Mouse (Mus musculus) heart, embryonic 14.5 days (tissue): ENCODE data around the gene Kti12. TPM values are rescaled to one million over a fixed set of nuclear protein-coding genes. Genes with fewer than 3 reads are reported as not detected.
A peak's percentile ranks its signal among the peaks of the same experiment; 100 is the strongest.

Source experiments
- ATAC-seq: fragments of 200-750 bp; cut with Nextera tagmentation; 2 replicates; pipeline ENCODE4 v1.8.0; 2017; ENCODE audit warnings: low read depth, moderate TSS enrichment; ENCODE audit not compliant: insufficient number of reproducible peaks, insufficient read depth, low FRiP score
- H3K27ac ChIP-seq, 2 experiments: fragments of 200-500 bp in 1 of 2; fragments of 300-500 bp in 1 of 2; sonication (generic) in 1 of 2; replicated peaks in 1 of 2; 2 replicates each; pipeline ENCODE4 v1.5.1; 2012 to 2014; ENCODE audit warnings: low read depth in 2 of 2, low read length in 2 of 2, control low read depth in 1 of 2, mild to moderate bottlenecking in 1 of 2, mixed read lengths in 1 of 2; ENCODE audit not compliant: control insufficient read depth in 1 of 2, insufficient read depth in 1 of 2
- H3K27me3 ChIP-seq: fragments of 300-500 bp; sonication (generic); 2 replicates; pipeline ENCODE4 v1.6.1; 2014; ENCODE audit warnings: mild to moderate bottlenecking, low read length, control low read depth; ENCODE audit not compliant: control insufficient read depth, insufficient read depth
- H3K36me3 ChIP-seq: fragments of 300-500 bp; sonication (generic); 2 replicates; pipeline ENCODE4 v1.6.1; 2014; ENCODE audit warnings: mild to moderate bottlenecking, control low read depth, low read length, mixed read lengths; ENCODE audit not compliant: control insufficient read depth, insufficient read depth
- H3K4me1 ChIP-seq, 2 experiments: fragments of 200-500 bp in 1 of 2; fragments of 300-500 bp in 1 of 2; sonication (generic) in 1 of 2; 2 replicates each; pipeline ENCODE4 v1.6.1; 2012 to 2014; ENCODE audit warnings: low read length in 2 of 2, control low read depth in 1 of 2, mixed read lengths in 1 of 2; ENCODE audit not compliant: control insufficient read depth in 2 of 2, insufficient read depth in 2 of 2
- H3K4me2 ChIP-seq: fragments of 300-500 bp; sonication (generic); 2 replicates; pipeline ENCODE4 v1.6.1; 2014; ENCODE audit warnings: mild to moderate bottlenecking, low read length
- H3K4me3 ChIP-seq, 2 experiments: fragments of 200-500 bp in 1 of 2; fragments of 300-500 bp in 1 of 2; sonication (generic) in 1 of 2; 2 replicates each; pipeline ENCODE4 v1.5.1; 2012 to 2014; ENCODE audit warnings: low read length in 2 of 2, mild to moderate bottlenecking in 2 of 2, control low read depth in 1 of 2, low read depth in 1 of 2, moderate library complexity in 1 of 2; ENCODE audit not compliant: control insufficient read depth in 1 of 2, insufficient read depth in 1 of 2
- H3K9ac ChIP-seq: fragments of 300-500 bp; sonication (generic); 2 replicates; pipeline ENCODE4 v1.6.1; 2014; ENCODE audit warnings: mild to moderate bottlenecking, low read length
- H3K9me3 ChIP-seq: fragments of 300-500 bp; sonication (generic); 2 replicates; pipeline ENCODE4 v1.6.1; 2016; ENCODE audit warnings: low read length, control low read depth; ENCODE audit not compliant: control insufficient read depth
- WGBS: fragments of 180-500 bp; shearing (Covaris S2); extraction: QIAGEN DNeasy Blood & Tissue Kit; methylation state at CpG from one replicate; pipeline ENCODE4 v1.1.7; 2014; 5-methylcytosine and 5-hydroxymethylcytosine counted together
- polyA plus RNA-seq: library from polyadenylated mRNA; unstranded; fragments of >200 nt; fragmentation: Nextera tagmentation; extraction: Ambion mirVana; gene quantifications from 2 replicates; pipeline ENCODE4 v1.2.1, GENCODE M21; 2014

Kti12 gene
- polyA plus RNA-seq, 1 experiment from 2014 or later: 23.8 TPM

DNA sequence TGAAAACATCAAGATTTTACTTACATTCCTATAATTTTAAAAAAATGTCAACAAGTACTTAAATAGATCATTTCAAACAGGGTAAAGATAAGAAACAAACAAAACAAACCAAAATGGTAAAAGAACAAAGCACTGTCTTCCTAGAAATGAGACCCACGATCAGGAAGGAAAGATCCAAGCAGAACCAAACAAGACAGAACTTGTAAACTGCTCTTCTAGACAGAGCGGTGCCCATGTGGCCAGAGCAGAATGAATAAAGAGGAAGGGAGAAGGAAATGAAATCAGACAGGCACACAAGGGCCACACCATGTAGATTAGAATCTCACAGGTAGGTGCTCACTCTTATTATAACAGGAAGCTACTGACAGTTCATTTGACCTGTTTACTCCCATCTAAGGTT, 20.9 kb upstream of the Kti12 start:
- Histone ChIP-seq H3K4me1 (peaks cover 2 to 10% of the 10 kb centered on the region in 2 experiments; a peak in 3 of 4 replicates), H3K4me2 (no peak overlapping the region), H3K27ac (no peak overlapping the region), H3K9ac (no peak overlapping the region), H3K4me3 (no peak overlapping the region), H3K36me3 (peaks cover 83% of the 10 kb centered on the region), H3K9me3 (no peaks in the 10 kb centered on the region), H3K27me3 (no peaks in the 10 kb centered on the region)
- 88% methylated on average over 2 of the region's 2 CpGs for WGBS
- no peak for ATAC-seq

DNA sequence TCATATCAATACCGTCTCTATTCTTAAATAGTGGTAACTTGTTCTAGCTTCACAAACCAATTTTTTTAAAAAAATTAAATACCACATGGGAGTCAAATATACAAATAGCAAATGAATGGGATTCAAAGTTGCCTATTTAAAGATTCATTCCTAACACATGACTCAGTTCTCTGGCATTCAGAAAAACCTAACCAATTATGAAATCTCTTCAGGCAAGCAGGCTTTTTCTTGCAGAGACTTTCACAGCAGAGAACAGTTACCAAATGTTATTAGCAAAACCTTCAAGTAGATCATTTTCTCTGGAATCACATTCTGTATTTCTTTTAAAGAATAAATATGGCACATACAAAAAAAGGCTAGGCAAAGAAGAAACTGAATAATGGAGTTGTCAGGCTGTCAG, 16.9 kb upstream of the Kti12 start:
- Histone ChIP-seq H3K27ac (peak overlapping the region in 1 of 2 experiments; percentile 64; a peak in 2 of 4 replicates), H3K36me3 (peaks cover 44% of the 10 kb centered on the region), H3K4me3 (peak overlapping the region in 1 of 2 experiments; percentile 5; a peak in 1 of 4 replicates), H3K4me2 (peak overlapping the region; percentile 74), H3K9me3 (no peaks in the 10 kb centered on the region), H3K4me1 (peaks cover 4 to 19% of the 10 kb centered on the region in 2 experiments), H3K9ac (peak overlapping the region; percentile 56), H3K27me3 (no peaks in the 10 kb centered on the region)
- 81% methylated on average over 1 of the region's 1 CpGs for WGBS
- ATAC-seq: no peak

DNA sequence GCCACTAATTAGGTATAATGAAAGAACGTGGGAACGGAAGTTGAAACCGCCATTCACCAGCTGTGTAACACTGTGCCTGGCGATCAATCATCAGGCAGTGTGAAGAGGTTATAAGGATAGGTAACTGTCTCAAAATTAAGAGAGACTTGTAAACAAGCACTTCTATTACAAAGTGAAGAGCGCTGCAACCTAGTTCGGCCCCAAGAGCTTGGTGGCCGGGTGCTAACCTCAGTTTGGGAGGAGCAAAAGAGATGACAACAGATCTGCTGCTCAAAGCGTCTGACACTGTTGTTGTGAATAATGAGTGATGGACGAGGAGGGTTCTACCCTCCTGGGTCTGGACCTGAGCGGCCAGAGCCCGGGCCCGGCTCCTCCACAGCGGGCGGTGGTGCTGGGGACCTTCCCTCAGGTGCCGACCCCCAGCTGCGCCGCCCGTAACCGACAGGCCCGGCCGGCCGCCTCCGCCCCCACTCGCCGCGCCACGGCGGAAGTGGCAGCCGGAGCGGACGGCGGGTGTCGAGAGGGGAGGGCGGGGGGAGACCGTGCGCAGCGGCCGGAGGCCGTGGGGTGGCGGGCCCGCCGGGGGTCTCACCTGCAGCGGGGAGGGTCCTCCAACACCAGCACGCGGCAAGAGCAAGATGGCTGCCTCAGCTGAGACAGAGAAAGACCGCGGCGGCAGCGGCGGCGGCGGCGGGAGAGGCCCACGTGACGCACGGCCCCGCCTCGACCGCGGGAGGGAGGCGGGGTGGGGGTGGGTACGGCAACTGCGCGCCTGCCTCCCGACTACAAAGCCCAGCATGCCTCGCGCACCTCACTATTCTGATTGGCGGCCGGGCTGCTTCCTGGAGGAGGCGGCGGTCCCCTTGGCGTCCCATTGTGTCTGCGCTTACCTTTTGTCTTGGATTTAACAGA, 14.4 kb upstream of the Kti12 start, which contains the start of gene Btf3l4:
Gene Btf3l4 (minus strand): TSS at position 699 of the 912 bp plus-strand sequence.
- Histone ChIP-seq H3K9ac (peak within 1 kb of the TSS; percentile 98), H3K27ac (peak within 1 kb of the TSS; percentile 99 to 100), H3K27me3 (no peaks in the 10 kb centered on the region), H3K4me3 (peak within 1 kb of the TSS; percentile 97 to 100), H3K4me1 (peaks cover 7 to 38% of the 10 kb centered on the region in 2 experiments), H3K9me3 (no peaks in the 10 kb centered on the region), H3K4me2 (peak within 1 kb of the TSS; percentile 79), H3K36me3 (peaks cover 22% of the 10 kb centered on the region)
- WGBS: under 1% methylated on average over 68 of the region's 73 CpGs
- ATAC-seq: peak; percentile 90

- under 1% methylated on average over 6 of the region's 6 CpGs for WGBS
- peak overlapping the region; percentile 79 for H3K4me2 ChIP-seq
- no peak for ATAC-seq
- H3K27ac ChIP-seq: peak overlapping the region; percentile 99 to 100
- peaks cover 16% of the 10 kb centered on the region for H3K36me3 ChIP-seq
- H3K4me1 ChIP-seq: peaks cover 11 to 44% of the 10 kb centered on the region in 2 experiments
- H3K9ac ChIP-seq: peak overlapping the region; percentile 98
- H3K4me3 ChIP-seq: peak overlapping the region; percentile 97 to 100
- H3K9me3 ChIP-seq: no peaks in the 10 kb centered on the region
- no peaks in the 10 kb centered on the region for H3K27me3 ChIP-seq
Observed at GRCm38 (mm10) chr4:108833828-108834114, 13.8 kb upstream of the Kti12 start.

DNA sequence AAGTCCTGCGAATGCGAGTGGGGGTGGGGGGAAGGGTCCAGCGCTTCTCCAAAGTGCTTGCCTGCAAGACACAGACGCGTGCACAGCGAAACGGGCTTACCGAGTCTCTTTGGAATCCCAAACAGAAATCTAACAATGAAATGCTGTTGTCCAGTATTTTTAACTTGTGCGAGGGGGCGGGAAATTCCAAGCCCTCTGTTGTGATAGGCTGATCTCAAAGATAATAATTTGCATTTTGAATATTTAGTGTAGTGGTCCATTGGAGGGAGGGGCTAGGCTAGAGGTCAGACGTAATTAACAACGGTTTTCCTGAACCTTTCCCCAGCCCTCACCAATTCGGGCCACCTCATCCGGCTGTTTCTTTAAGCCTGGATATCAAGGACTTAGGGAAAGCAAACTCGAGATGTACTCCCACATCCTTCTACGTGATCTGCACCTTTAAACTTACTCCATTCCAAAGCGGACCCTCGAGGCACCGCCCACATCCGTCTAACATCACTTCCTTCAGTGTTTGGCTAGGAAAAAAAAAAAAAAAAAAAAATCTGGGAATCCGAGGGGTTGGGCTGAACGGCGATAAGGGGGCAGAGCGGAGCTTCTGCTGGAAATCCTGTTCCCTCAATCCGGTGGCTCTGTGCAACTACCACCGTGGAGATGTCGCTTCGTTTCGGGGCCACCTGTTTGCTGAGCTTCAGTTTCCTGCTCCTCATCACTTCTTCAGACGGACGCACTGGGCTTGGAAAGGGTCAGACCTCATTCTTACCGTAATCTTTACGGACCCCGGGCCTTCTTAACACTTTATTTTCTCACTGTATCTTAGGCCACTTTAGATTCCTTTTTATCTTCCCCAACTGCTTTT, 13.2 kb upstream of the Kti12 start, which contains the start of gene Txndc12:
Gene Txndc12 (plus strand): TSS at position 487 of the 856 bp plus-strand sequence.
- peaks cover 11 to 49% of the 10 kb centered on the region in 2 experiments for H3K4me1 ChIP-seq
- no peaks in the 10 kb centered on the region for H3K27me3 ChIP-seq
- WGBS: under 1% methylated on average over 34 of the region's 34 CpGs
- peak; percentile 76 for ATAC-seq
- peak within 1 kb of the TSS; percentile 97 to 100 for H3K4me3 ChIP-seq
- peak within 1 kb of the TSS; percentile 79 for H3K4me2 ChIP-seq
- H3K36me3 ChIP-seq: peaks cover 11% of the 10 kb centered on the region
- peak within 1 kb of the TSS; percentile 99 to 100 for H3K27ac ChIP-seq
- H3K9me3 ChIP-seq: no peaks in the 10 kb centered on the region
- peak within 1 kb of the TSS; percentile 98 for H3K9ac ChIP-seq

DNA sequence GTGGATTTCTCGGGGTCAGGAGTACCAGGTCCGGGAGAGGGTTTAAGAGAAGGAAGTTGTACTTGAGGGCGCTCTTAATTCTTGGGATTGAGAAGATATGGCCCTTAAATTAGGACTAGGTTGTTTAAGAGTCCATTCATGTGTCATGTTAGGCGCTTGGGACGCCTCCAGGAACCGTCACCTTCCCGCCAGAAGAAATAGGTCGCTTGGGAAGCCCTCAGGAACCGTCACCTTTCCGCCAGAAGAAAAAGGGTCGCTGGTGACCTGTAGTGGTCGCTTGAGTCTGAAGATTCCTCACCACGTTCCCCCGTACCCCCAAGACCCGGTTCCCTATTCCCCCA, 12.6 kb upstream of the Kti12 start:
- Histone ChIP-seq H3K27ac (peak overlapping the region; percentile 99 to 100), H3K9ac (peak overlapping the region; percentile 98), H3K4me2 (peak overlapping the region; percentile 79), H3K27me3 (no peaks in the 10 kb centered on the region), H3K4me1 (peaks cover 11 to 50% of the 10 kb centered on the region in 2 experiments), H3K4me3 (peak overlapping the region; percentile 97 to 100), H3K9me3 (no peaks in the 10 kb centered on the region), H3K36me3 (peaks cover 5% of the 10 kb centered on the region)
- ATAC-seq: no peak
- 0% methylated on average over 15 of the region's 15 CpGs for WGBS

DNA sequence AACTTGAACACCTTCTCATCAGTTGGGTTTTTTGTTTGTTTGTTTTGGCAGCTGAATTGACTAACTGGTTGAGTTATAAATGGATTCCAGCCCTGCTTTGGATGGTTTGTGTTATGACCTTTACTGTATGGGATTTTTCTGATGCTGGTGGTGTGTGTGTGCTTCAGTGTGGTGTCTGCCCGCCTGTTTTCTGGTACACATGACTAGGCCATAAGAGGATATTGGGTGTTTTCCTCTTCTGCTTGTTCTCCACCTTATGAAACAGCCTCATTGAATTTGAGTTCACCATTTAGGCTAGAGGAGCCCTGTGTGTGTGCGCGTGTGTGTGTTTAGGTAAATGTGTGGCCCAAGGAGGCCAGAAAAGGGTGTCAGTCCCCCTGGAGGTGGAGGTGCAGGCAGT, 12.1 kb upstream of the Kti12 start:
- no peak for ATAC-seq
- Histone ChIP-seq H3K9me3 (no peaks in the 10 kb centered on the region), H3K27me3 (no peaks in the 10 kb centered on the region), H3K36me3 (peaks cover 5% of the 10 kb centered on the region; the same call in 1 of the 2 replicates), H3K27ac (peak overlapping the region; percentile 99 to 100), H3K4me3 (peak overlapping the region; percentile 97 to 100), H3K9ac (peak overlapping the region; percentile 98), H3K4me2 (peak overlapping the region; percentile 79), H3K4me1 (peaks cover 8 to 46% of the 10 kb centered on the region in 2 experiments)
- 38% methylated on average over 3 of the region's 3 CpGs for WGBS
